Mouse (Mus musculus): ENCODE data around the gene Hist1h2bm.

GRCm38 (mm10) chr13:21710031-21710711, 11.7 kb upstream of the Hist1h2bm start:
- TF ChIP-seq CTCF (conservative IDR thresholded peaks at IDR 0.05; ENCODE audit: insufficient read depth, insufficient read length, low read depth, low read length) (peak; percentile 76), POLR2A (IDR thresholded peaks at IDR 0.05; ENCODE audit: low read depth, low read length) (no peak)

All from kidney, adult 2 months (tissue).